Mouse (Mus musculus): ENCODE results near the gene Hdac9.

DNA sequence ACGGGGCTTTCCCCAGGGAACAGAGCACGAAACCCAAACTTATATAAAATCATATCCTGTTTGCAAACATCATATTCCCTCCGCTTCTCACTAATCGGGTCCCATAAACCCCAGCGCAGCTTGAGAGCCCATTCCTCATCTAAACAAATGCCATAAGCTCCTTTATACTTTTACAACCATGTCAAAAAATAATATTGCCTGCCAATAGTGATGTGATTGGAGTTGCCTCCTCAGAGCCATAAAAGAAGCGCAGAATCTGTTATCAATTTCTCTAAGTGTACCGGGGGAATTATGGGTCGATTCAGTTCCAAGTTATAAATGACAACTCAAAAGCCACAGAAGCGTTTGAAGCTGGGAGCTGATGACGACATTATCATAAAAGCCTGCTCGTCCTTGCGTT is 638.1 kb downstream of the Hdac9 start:
- TF ChIP-seq CTCF (IDR thresholded peaks at IDR 0.05; ENCODE audit: borderline replicate concordance, insufficient read depth, low read length) (no peak), POLR2A (IDR thresholded peaks at IDR 0.05; ENCODE audit: low read depth, low read length) (no peak)
